Mouse (Mus musculus) C2C12 (cell line): ENCODE data around the gene Hmgb1.

Source experiments
- CEBPB ChIP-seq: IDR thresholded peaks from one replicate; pipeline ENCODE4 v1.6.1; 2011; ENCODE audit warnings: low read depth, mild to moderate bottlenecking, control low read depth, moderate library complexity
- CTCF ChIP-seq: IDR thresholded peaks from one replicate; pipeline ENCODE4 v1.5.1; 2011; ENCODE audit not compliant: control insufficient read depth, insufficient read depth, insufficient read length
- FOSL1 ChIP-seq: IDR thresholded peaks from one replicate; pipeline ENCODE4 v1.8.0; 2011; ENCODE audit warnings: mild to moderate bottlenecking, low read length; ENCODE audit not compliant: poor library complexity, insufficient read depth, severe bottlenecking
- MAX ChIP-seq: IDR thresholded peaks from one replicate; pipeline ENCODE4 v1.6.1; 2011; ENCODE audit warnings: mild to moderate bottlenecking, control low read depth
- MYOD1 ChIP-seq: IDR thresholded peaks from one replicate; pipeline ENCODE4 v1.6.1; 2011; ENCODE audit warnings: low read depth; ENCODE audit not compliant: control insufficient read depth, insufficient read length
- MYOG ChIP-seq: IDR thresholded peaks from one replicate; pipeline ENCODE4 v1.6.1; 2011; ENCODE audit not compliant: control insufficient read depth, insufficient read length; ENCODE audit errors: extremely low read depth
- USF1 ChIP-seq: IDR thresholded peaks from one replicate; pipeline ENCODE4 v1.6.1; 2011; ENCODE audit warnings: low read depth, mild to moderate bottlenecking, control low read depth, moderate library complexity

DNA sequence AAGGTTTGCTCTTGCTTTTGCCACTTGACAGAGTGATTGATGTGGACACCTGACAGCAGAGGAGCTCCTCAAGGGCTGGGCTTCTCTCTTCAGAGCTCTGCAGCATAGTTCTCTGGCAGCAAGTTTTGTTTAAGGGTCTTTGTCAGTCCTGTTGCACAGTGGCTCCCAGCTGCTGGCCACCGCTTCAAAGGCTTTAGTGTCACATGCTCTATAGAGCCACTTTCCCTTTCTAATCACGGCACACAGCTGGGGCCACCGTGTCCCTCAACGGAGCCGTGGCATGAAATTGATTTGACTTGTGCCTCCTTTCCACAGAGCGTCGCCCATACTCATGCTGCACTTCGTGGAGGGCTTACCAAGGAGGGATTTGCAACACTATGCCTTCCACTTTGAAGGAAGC lies 25.0 kb upstream of the Hmgb1 start:
- TF ChIP-seq CTCF (no peak), USF1 (no peak), MYOG (no peak), MAX (no peak), CEBPB (no peak), FOSL1 (no peak), MYOD1 (no peak)
